Mouse (Mus musculus): Measurements from ENCODE around the gene Irf3. TPM values are rescaled to one million over a fixed set of nuclear protein-coding genes. Genes with fewer than 3 reads are reported as not detected.

Irf3 gene
- polyA plus RNA-seq, 1 experiment from 2014 or later, result 83.5 TPM

DNA sequence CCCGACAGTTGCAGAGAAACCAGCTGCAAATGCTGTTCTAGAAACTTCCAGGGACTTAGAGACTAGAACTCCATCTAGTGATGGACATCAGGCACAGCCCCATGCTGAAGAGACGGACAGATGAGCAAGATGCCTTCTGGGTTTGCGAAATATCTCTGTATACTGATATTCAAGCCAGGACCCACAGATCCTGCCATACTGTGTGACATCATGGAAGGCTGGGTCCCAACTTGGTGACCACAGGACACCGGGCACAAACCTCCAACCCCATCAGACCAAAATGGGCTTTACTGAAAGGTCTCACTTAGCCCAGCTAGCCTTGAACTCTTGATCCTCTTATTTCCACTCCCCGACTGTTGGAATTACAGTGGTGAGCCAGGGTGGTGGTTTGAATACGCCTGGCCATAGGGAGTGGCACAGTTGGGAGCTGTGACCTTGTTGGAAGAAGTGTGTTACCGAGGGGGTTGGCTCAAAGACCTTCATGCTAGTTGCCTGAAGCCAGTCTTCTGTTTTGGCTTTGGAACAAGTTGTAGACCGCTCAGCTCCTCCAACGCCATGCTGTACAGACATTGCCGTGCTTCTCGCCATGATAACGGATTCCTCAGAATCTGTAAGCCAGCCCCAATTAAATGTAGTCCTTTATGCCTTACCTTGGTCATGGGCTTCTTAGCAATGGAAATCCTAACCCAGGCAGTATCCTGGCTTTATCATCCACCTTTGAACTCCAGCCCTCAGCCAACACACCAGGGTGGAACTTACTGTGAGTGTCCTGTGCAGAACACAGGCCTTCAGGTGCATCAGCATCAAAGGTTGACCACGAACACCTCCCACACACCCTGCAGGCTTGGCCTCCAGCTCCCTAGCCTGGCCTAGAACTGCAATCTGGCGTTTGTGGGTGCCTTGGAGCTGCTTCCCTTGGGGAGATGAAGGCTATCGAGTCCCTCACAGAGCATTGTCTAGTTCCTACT is 27.1 kb downstream of the Irf3 start:
- H3K9me3 ChIP-seq (ENCODE audit: control insufficient read depth, low read length), result no peaks in the 10 kb centered on the region
- WGBS, result 88% methylated on average over 15 of the region's 15 CpGs
- DNase-seq (ENCODE audit: low spot score), result no peak
- H3K4me3 ChIP-seq (ENCODE audit: low read depth, low read length), result no peak overlapping the region
- H3K27me3 ChIP-seq (ENCODE audit: control insufficient read depth, insufficient read depth, low read length), result no peaks in the 10 kb centered on the region
- H3K9ac ChIP-seq (ENCODE audit: low read length), result no peak overlapping the region
- 0 out of 2 replicates have a peak, but pooled peaks cover 2% of the 10 kb centered on the region for H3K4me1 ChIP-seq (ENCODE audit: control insufficient read depth, insufficient read depth, low read length)
- no peak for ATAC-seq (ENCODE audit: insufficient number of reproducible peaks, low FRiP score, low TSS enrichment, low read depth)
- no peak overlapping the region for H3K27ac ChIP-seq (replicated peaks; ENCODE audit: low read depth, low read length)
- H3K4me2 ChIP-seq (ENCODE audit: low read depth, severe bottlenecking), result no peak overlapping the region
- H3K36me3 ChIP-seq (ENCODE audit: control insufficient read depth, insufficient read depth, low read length), result peaks cover 19% of the 10 kb centered on the region

DNA sequence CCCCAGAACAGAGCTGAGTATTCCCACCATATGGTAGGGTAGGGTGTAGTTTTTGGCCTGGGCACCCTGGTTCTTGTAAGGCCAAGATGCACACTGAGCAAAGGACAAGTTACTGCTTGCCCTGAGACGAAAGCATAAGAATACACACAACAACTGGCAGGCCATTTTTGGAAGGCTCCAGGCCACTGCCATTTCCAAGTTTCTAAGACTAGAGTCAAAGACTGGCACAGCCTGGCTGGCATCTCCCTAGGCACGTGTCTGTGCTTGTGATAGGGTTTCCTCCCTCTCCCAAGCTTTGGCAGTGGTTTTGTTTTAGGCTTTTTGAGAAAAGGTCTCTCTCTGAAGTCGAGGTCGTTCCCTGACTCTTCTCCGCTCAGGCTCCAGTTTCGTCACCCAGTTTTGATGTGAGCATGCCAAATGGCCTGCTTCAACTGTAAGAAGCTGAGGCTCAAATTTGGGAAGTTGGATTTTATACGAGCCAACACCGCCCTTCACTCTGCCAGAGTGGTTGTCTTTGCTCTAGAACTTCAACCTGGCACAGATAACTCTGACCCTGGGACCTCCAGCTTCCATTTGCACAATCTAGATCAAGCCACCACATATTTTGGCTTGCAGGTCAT is 28.3 kb downstream of the Irf3 start:
- H3K27me3 ChIP-seq (ENCODE audit: control insufficient read depth, insufficient read depth, low read length), result no peaks in the 10 kb centered on the region
- H3K4me1 ChIP-seq (ENCODE audit: control insufficient read depth, insufficient read depth, low read length), result 0 out of 2 replicates have a peak, but pooled peaks cover 2% of the 10 kb centered on the region
- 71% methylated on average over 8 of the region's 8 CpGs for WGBS
- H3K4me2 ChIP-seq (ENCODE audit: low read depth, severe bottlenecking), result no peak overlapping the region
- peaks cover 28% of the 10 kb centered on the region for H3K36me3 ChIP-seq (ENCODE audit: control insufficient read depth, insufficient read depth, low read length)
- no peak overlapping the region for H3K27ac ChIP-seq (replicated peaks; ENCODE audit: low read depth, low read length)
- no peak overlapping the region for H3K9ac ChIP-seq (ENCODE audit: low read length)
- ATAC-seq (ENCODE audit: insufficient number of reproducible peaks, low FRiP score, low TSS enrichment, low read depth) (no peak), DNase-seq (ENCODE audit: low spot score) (no peak)
- H3K9me3 ChIP-seq (ENCODE audit: control insufficient read depth, low read length), result no peaks in the 10 kb centered on the region
- H3K4me3 ChIP-seq (ENCODE audit: low read depth, low read length), result no peak overlapping the region

DNA sequence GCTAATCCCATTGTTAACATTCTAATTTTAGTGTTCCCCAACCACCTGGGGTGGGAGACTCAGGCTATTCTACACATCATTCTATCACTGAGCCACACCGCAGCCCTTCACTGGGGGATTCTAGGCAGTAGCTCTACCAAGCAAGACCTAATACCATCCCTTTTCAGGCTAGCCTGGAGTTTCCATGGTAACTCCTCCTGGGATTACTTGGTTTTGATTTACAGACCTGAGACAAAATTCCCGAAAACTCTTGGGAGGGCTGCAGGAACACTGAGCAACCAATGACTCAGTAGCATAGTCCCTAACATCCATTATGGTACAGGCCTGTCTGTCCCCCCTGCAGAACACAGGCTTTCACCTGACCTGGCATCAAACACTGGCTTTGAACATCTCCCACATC is 28.8 kb downstream of the Irf3 start:
- Histone ChIP-seq H3K4me3 (ENCODE audit: low read depth, low read length) (no peak overlapping the region), H3K4me1 (ENCODE audit: control insufficient read depth, insufficient read depth, low read length) (0 out of 2 replicates have a peak, but pooled peaks cover 2% of the 10 kb centered on the region), H3K27ac (replicated peaks; ENCODE audit: low read depth, low read length) (no peak overlapping the region), H3K9me3 (ENCODE audit: control insufficient read depth, low read length) (no peaks in the 10 kb centered on the region), H3K27me3 (ENCODE audit: control insufficient read depth, insufficient read depth, low read length) (no peaks in the 10 kb centered on the region), H3K4me2 (ENCODE audit: low read depth, severe bottlenecking) (no peak overlapping the region), H3K36me3 (ENCODE audit: control insufficient read depth, insufficient read depth, low read length) (peaks cover 33% of the 10 kb centered on the region), H3K9ac (ENCODE audit: low read length) (no peak overlapping the region)
- WGBS, result 67% methylated on average over 2 of the region's 2 CpGs
- ATAC-seq (ENCODE audit: insufficient number of reproducible peaks, low FRiP score, low TSS enrichment, low read depth) (no peak; the same call in 1 of the 2 replicates), DNase-seq (ENCODE audit: low spot score) (no peak)

DNA sequence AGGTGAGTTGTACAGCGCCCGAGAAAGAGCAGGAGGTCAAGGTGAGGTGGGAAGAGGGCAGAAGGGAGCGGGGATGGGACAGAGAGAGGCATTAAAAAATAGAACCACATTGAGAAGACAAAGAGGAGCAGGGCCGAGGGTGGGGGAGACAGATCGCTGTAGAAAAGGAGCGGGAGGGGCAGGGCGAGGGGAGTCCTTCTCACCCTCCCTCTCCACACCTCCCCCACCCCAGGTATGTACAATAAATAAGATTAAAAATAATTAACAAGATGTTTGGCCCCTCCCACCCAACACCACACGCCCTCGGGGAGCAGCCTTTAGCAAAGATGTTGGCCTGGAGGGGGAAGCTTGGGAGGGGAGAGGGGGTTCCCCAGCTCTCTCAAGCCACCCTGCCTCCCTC is 30.3 kb downstream of the Irf3 start:
- H3K4me3 ChIP-seq (ENCODE audit: low read depth, low read length), result no peak overlapping the region
- ATAC-seq (ENCODE audit: insufficient number of reproducible peaks, low FRiP score, low TSS enrichment, low read depth) (no peak), DNase-seq (ENCODE audit: low spot score) (no peak)
- peaks cover 38% of the 10 kb centered on the region for H3K36me3 ChIP-seq (ENCODE audit: control insufficient read depth, insufficient read depth, low read length)
- 0 out of 2 replicates have a peak, but pooled peaks cover 2% of the 10 kb centered on the region for H3K4me1 ChIP-seq (ENCODE audit: control insufficient read depth, insufficient read depth, low read length)
- no peak overlapping the region for H3K9ac ChIP-seq (ENCODE audit: low read length)
- no peak overlapping the region for H3K4me2 ChIP-seq (ENCODE audit: low read depth, severe bottlenecking)
- WGBS, result 91% methylated on average over 9 of the region's 9 CpGs
- no peaks in the 10 kb centered on the region for H3K9me3 ChIP-seq (ENCODE audit: control insufficient read depth, low read length)
- H3K27me3 ChIP-seq (ENCODE audit: control insufficient read depth, insufficient read depth, low read length), result no peaks in the 10 kb centered on the region
- H3K27ac ChIP-seq (replicated peaks; ENCODE audit: low read depth, low read length), result no peak overlapping the region

DNA sequence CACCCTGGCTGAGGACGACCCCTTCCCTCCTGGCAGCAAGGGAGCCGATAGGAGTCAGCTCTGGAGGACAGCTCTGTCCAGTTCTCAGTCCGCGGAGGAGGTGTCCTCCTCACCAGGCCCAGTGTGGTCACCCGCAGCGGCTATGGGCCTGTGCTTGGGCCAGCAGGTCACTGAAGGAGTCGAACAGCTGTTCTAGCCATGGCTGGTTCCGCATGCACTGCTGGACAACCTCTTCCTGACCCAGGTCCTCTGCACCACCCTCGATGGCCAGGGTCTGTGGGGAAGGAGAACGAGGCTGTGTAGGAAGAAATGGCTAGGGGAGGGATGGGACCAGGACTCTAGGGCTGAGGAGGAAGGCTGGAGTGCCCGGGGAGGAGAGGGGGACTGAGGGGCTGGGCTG is 30.9 kb downstream of the Irf3 start:
- no peak overlapping the region for H3K4me2 ChIP-seq (ENCODE audit: low read depth, severe bottlenecking)
- 94% methylated on average over 11 of the region's 11 CpGs for WGBS
- DNase-seq (ENCODE audit: low spot score) (no peak), ATAC-seq (ENCODE audit: insufficient number of reproducible peaks, low FRiP score, low TSS enrichment, low read depth) (no peak)
- no peaks in the 10 kb centered on the region for H3K27me3 ChIP-seq (ENCODE audit: control insufficient read depth, insufficient read depth, low read length)
- peaks cover 42% of the 10 kb centered on the region for H3K36me3 ChIP-seq (ENCODE audit: control insufficient read depth, insufficient read depth, low read length)
- no peak overlapping the region for H3K9ac ChIP-seq (ENCODE audit: low read length)
- H3K27ac ChIP-seq (replicated peaks; ENCODE audit: low read depth, low read length), result no peak overlapping the region
- H3K9me3 ChIP-seq (ENCODE audit: control insufficient read depth, low read length), result no peaks in the 10 kb centered on the region
- H3K4me3 ChIP-seq (ENCODE audit: low read depth, low read length), result no peak overlapping the region
- H3K4me1 ChIP-seq (ENCODE audit: control insufficient read depth, insufficient read depth, low read length), result 0 out of 2 replicates have a peak, but pooled peaks cover 2% of the 10 kb centered on the region

DNA sequence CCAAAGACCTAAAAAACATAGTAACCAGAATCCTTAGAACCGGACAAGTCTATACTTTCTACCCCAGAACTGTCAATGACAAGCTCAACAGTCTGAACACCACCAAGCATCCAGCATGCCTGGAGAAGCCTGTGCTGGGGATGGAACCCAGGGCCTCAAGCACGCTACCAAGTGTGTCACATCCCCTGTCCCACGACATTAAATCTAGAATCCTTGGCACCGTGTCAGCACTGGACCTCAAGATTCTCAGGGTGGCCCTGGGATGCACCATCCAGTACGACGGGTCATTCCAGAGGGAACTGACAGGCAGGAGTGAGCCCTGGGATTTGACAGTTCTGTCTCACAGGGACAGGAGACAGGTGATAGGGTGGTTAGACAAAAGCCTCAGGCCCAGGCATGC is 32.5 kb downstream of the Irf3 start:
- DNase-seq (ENCODE audit: low spot score) (no peak), ATAC-seq (ENCODE audit: insufficient number of reproducible peaks, low FRiP score, low TSS enrichment, low read depth) (no peak)
- 94% methylated on average over 6 of the region's 6 CpGs for WGBS
- no peak overlapping the region for H3K4me2 ChIP-seq (ENCODE audit: low read depth, severe bottlenecking)
- H3K9me3 ChIP-seq (ENCODE audit: control insufficient read depth, low read length), result no peaks in the 10 kb centered on the region
- peaks cover 58% of the 10 kb centered on the region for H3K36me3 ChIP-seq (ENCODE audit: control insufficient read depth, insufficient read depth, low read length)
- no peaks in the 10 kb centered on the region for H3K27me3 ChIP-seq (ENCODE audit: control insufficient read depth, insufficient read depth, low read length)
- H3K4me3 ChIP-seq (ENCODE audit: low read depth, low read length), result no peak overlapping the region
- H3K27ac ChIP-seq (replicated peaks; ENCODE audit: low read depth, low read length), result no peak overlapping the region
- no peak overlapping the region for H3K9ac ChIP-seq (ENCODE audit: low read length)
- 0 out of 2 replicates have a peak, but pooled peaks cover 2% of the 10 kb centered on the region for H3K4me1 ChIP-seq (ENCODE audit: control insufficient read depth, insufficient read depth, low read length)

DNA sequence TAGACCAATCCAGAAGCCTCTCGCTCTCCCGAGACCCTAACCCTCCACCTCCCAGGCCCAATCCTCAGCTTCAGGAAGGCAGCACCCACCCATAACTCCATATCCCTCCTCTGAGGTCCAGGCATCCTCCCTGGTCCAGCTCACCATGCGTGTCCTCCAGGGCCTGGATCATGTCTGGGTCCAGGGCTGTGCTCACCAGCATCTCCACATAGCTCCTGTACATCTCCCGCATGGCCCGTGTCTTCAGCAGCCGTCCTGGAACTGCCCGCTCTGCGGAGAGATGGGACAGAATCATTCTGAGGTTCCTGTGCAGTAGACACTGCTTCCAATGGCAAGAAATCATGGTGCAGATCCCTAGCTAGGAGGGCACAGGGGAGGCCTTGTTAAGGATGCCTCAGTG is 33.4 kb downstream of the Irf3 start:
- 0 out of 2 replicates have a peak, but pooled peaks cover 2% of the 10 kb centered on the region for H3K4me1 ChIP-seq (ENCODE audit: control insufficient read depth, insufficient read depth, low read length)
- H3K4me2 ChIP-seq (ENCODE audit: low read depth, severe bottlenecking), result no peak overlapping the region
- H3K9me3 ChIP-seq (ENCODE audit: control insufficient read depth, low read length), result no peaks in the 10 kb centered on the region
- WGBS, result 92% methylated on average over 8 of the region's 8 CpGs
- ATAC-seq (ENCODE audit: insufficient number of reproducible peaks, low FRiP score, low TSS enrichment, low read depth) (no peak), DNase-seq (ENCODE audit: low spot score) (no peak)
- no peak overlapping the region for H3K27ac ChIP-seq (replicated peaks; ENCODE audit: low read depth, low read length)
- no peak overlapping the region for H3K9ac ChIP-seq (ENCODE audit: low read length)
- no peaks in the 10 kb centered on the region for H3K27me3 ChIP-seq (ENCODE audit: control insufficient read depth, insufficient read depth, low read length)
- no peak overlapping the region for H3K4me3 ChIP-seq (ENCODE audit: low read depth, low read length)
- peaks cover 64% of the 10 kb centered on the region for H3K36me3 ChIP-seq (ENCODE audit: control insufficient read depth, insufficient read depth, low read length)

DNA sequence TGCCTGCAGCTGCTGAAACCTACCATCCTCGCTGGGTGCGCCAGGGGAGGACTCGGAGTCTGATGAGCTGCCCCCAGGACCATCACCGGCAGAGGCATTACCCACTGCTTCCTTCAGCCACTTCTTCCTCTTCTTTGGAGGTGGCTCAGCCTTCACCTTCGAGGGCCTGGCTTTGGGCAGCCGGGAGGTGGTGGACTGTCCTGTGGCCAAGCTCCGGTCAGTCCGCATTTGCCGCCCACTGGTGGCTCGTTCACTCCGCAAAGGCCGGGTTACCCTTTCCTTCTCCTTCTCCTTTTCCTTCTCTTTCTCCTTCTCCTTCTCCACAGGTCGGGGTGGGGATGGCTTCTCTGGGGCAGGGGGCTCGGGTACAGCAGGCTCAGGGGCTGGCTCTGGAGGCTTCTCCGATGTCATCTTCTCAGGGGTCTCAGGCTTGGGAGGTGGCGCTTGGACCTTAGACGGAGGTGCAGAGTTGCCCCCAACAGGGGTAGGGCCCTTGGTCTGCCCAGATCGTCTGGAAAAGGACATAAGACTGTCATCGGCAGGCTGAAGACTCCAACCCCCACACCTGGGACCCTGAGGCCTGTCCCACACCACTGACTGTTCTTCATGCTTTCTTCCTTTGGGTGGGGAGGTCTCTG is 36.4 kb downstream of the Irf3 start:
- ATAC-seq (ENCODE audit: insufficient number of reproducible peaks, low FRiP score, low TSS enrichment, low read depth) (no peak), DNase-seq (ENCODE audit: low spot score) (no peak)
- no peak overlapping the region for H3K4me2 ChIP-seq (ENCODE audit: low read depth, severe bottlenecking)
- H3K4me1 ChIP-seq (ENCODE audit: control insufficient read depth, insufficient read depth, low read length), result no peaks in the 10 kb centered on the region
- no peaks in the 10 kb centered on the region for H3K9me3 ChIP-seq (ENCODE audit: control insufficient read depth, low read length)
- H3K4me3 ChIP-seq (ENCODE audit: low read depth, low read length), result no peak overlapping the region
- H3K36me3 ChIP-seq (ENCODE audit: control insufficient read depth, insufficient read depth, low read length), result peaks cover 63% of the 10 kb centered on the region
- H3K27ac ChIP-seq (replicated peaks; ENCODE audit: low read depth, low read length), result no peak overlapping the region
- 93% methylated on average over 19 of the region's 19 CpGs for WGBS
- no peaks in the 10 kb centered on the region for H3K27me3 ChIP-seq (ENCODE audit: control insufficient read depth, insufficient read depth, low read length)
- H3K9ac ChIP-seq (ENCODE audit: low read length), result no peak overlapping the region

Measured in limb, embryonic 11.5 days (tissue).